Mouse (Mus musculus) MEL (cell line): ENCODE measurements around the gene Magel2. TPM values are rescaled to one million over a fixed set of nuclear protein-coding genes. Genes with fewer than 3 reads are reported as not detected.
A peak's percentile ranks its signal among the peaks of the same experiment; 100 is the strongest.

Source experiments
- DNase-seq: peaks from one replicate; pipeline ENCODE4 v3.0.0; 2011; ENCODE audit warnings: low read depth, low spot score
- H3K27ac ChIP-seq: 2 replicates; pipeline ENCODE4 v1.5.1; 2012; ENCODE audit warnings: low read depth, mild to moderate bottlenecking, control low read depth, low read length, moderate library complexity; ENCODE audit not compliant: control insufficient read depth
- H3K27me3 ChIP-seq, 2 experiments: fragments of 150-350 bp in 1 of 2; sonication (generic) in 1 of 2; 2 replicates each; pipeline ENCODE4 v1.6.1; 2012; ENCODE audit warnings: low read length in 2 of 2, mild to moderate bottlenecking in 2 of 2, improper control_type of control experiment in 1 of 2, moderate library complexity in 1 of 2; ENCODE audit not compliant: insufficient read depth in 2 of 2, control insufficient read depth in 1 of 2
- H3K36me3 ChIP-seq, 2 experiments: 2 replicates each; pipeline ENCODE4 v1.6.1; 2012 to 2014; ENCODE audit warnings: low read length in 2 of 2, improper control_type of control experiment in 1 of 2, inconsistent platforms in 1 of 2, mild to moderate bottlenecking in 1 of 2; ENCODE audit not compliant: insufficient read depth in 2 of 2, control insufficient read depth in 1 of 2
- H3K4me1 ChIP-seq, 2 experiments: fragments of 150-350 bp in 1 of 2; sonication (generic) in 1 of 2; 2 replicates each; pipeline ENCODE4 v1.6.1; 2012; ENCODE audit warnings: low read length in 2 of 2, improper control_type of control experiment in 1 of 2, mild to moderate bottlenecking in 1 of 2; ENCODE audit not compliant: insufficient read depth in 2 of 2, control insufficient read depth in 1 of 2
- H3K4me3 ChIP-seq, 2 experiments: fragments of 150-350 bp in 1 of 2; sonication (generic) in 1 of 2; 2 replicates each; pipeline ENCODE4 v1.5.1; 2012; ENCODE audit warnings: low read depth in 2 of 2, low read length in 2 of 2, mild to moderate bottlenecking in 2 of 2, moderate library complexity in 2 of 2, control low read depth in 1 of 2, improper control_type of control experiment in 1 of 2; ENCODE audit not compliant: control insufficient read depth in 1 of 2, insufficient read depth in 1 of 2
- H3K79me2 ChIP-seq: 2 replicates; pipeline ENCODE4 v1.6.1; 2012; ENCODE audit warnings: mild to moderate bottlenecking, low read length, moderate library complexity; ENCODE audit not compliant: control insufficient read depth, poor library complexity, insufficient read depth
- H3K9ac ChIP-seq: 2 replicates; pipeline ENCODE4 v1.6.1; 2012; ENCODE audit warnings: low read depth, mild to moderate bottlenecking, control low read depth, low read length, moderate library complexity; ENCODE audit not compliant: control insufficient read depth, poor library complexity, severe bottlenecking
- H3K9me3 ChIP-seq: fragments of 150-350 bp; sonication (generic); replicated peaks from 2 replicates; pipeline ENCODE4 v1.6.1; 2012; ENCODE audit warnings: mild to moderate bottlenecking, low read length, improper control_type of control experiment, moderate library complexity; ENCODE audit not compliant: insufficient read depth
- BHLHE40 ChIP-seq: IDR thresholded peaks from 2 replicates; pipeline ENCODE4 v1.6.1; 2012; ENCODE audit warnings: low read depth, mild to moderate bottlenecking, inconsistent platforms, low read length, improper control_type of control experiment, borderline replicate concordance
- CHD1 ChIP-seq: IDR thresholded peaks from 2 replicates; pipeline ENCODE4 v1.6.1; 2012; ENCODE audit warnings: low read depth, mild to moderate bottlenecking, inconsistent platforms, low read length, improper control_type of control experiment
- CTCF ChIP-seq, 3 experiments: IDR thresholded peaks in 2 of 3; conservative IDR thresholded peaks in 1 of 3; 2 replicates each; pipeline ENCODE4 v1.5.1; 2011 to 2012; ENCODE audit warnings: low read length in 3 of 3, low read depth in 2 of 3, mild to moderate bottlenecking in 2 of 3, improper control_type of control experiment in 1 of 3, inconsistent platforms in 1 of 3, mixed read lengths in 1 of 3, moderate library complexity in 1 of 3; ENCODE audit not compliant: control insufficient read depth in 1 of 3, insufficient read depth in 1 of 3, poor library complexity in 1 of 3, severe bottlenecking in 1 of 3
- E2F4 ChIP-seq: IDR thresholded peaks from 2 replicates; pipeline ENCODE4 v1.6.1; 2011; ENCODE audit warnings: low read depth, low read length, improper control_type of control experiment, borderline replicate concordance
- ETS1 ChIP-seq: IDR thresholded peaks from 2 replicates; pipeline ENCODE4 v1.6.1; 2012; ENCODE audit warnings: low read depth, mild to moderate bottlenecking, inconsistent platforms, low read length, improper control_type of control experiment, moderate library complexity
- GABPA ChIP-seq: IDR thresholded peaks from 2 replicates; pipeline ENCODE4 v1.6.1; 2012; ENCODE audit warnings: low read depth, mild to moderate bottlenecking, inconsistent platforms, low read length, improper control_type of control experiment, moderate library complexity
- GATA1 ChIP-seq: IDR thresholded peaks from 2 replicates; pipeline ENCODE4 v1.6.1; 2011; ENCODE audit warnings: low read depth, low read length, improper control_type of control experiment
- HCFC1 ChIP-seq: IDR thresholded peaks from 2 replicates; pipeline ENCODE4 v1.6.1; 2012; ENCODE audit warnings: low read depth, mild to moderate bottlenecking, inconsistent platforms, low read length, improper control_type of control experiment, moderate library complexity
- JUND ChIP-seq: IDR thresholded peaks from 2 replicates; pipeline ENCODE4 v1.6.1; 2011; ENCODE audit warnings: low read depth, mild to moderate bottlenecking, improper control_type of control experiment, low read length
- MYB ChIP-seq: IDR thresholded peaks from 2 replicates; pipeline ENCODE4 v1.6.1; 2011; ENCODE audit warnings: mild to moderate bottlenecking, low read depth, low read length, improper control_type of control experiment
- NELFE ChIP-seq: IDR thresholded peaks from 2 replicates; pipeline ENCODE4 v1.6.1; 2011; ENCODE audit warnings: low read depth, low read length, improper control_type of control experiment
- NRF1 ChIP-seq: IDR thresholded peaks from 2 replicates; pipeline ENCODE4 v1.6.1; 2014; ENCODE audit warnings: low read depth, mild to moderate bottlenecking, inconsistent platforms, low read length, improper control_type of control experiment, moderate library complexity; ENCODE audit not compliant: poor library complexity, insufficient read depth, severe bottlenecking
- POLR2AphosphoS2 ChIP-seq: IDR thresholded peaks from 2 replicates; pipeline ENCODE4 v1.6.1; 2011; ENCODE audit warnings: low read length, improper control_type of control experiment
- RAD21 ChIP-seq: IDR thresholded peaks from 2 replicates; pipeline ENCODE4 v1.6.1; 2011; ENCODE audit warnings: mild to moderate bottlenecking, low read depth, low read length, improper control_type of control experiment
- RCOR1 ChIP-seq: IDR thresholded peaks from 2 replicates; pipeline ENCODE4 v1.6.1; 2012; ENCODE audit warnings: low read depth, mild to moderate bottlenecking, inconsistent platforms, low read length, improper control_type of control experiment
- SMC3 ChIP-seq: IDR thresholded peaks from 2 replicates; pipeline ENCODE4 v1.6.1; 2011; ENCODE audit warnings: low read depth, low read length, improper control_type of control experiment
- ZMIZ1 ChIP-seq: IDR thresholded peaks from 2 replicates; pipeline ENCODE4 v1.6.1; 2012; ENCODE audit warnings: low read depth, mild to moderate bottlenecking, inconsistent platforms, low read length, improper control_type of control experiment, moderate library complexity
- polyA plus RNA-seq, 2 experiments: library from polyadenylated mRNA; stranded (reverse) in 1 of 2; unstranded in 1 of 2; fragments of >175 nt in 1 of 2; fragments of >200 nt in 1 of 2; gene quantifications; 2 replicates each; pipeline versions ENCODE4 v1.2.1 to v1.2.4; 2012; ENCODE audit warnings: low replicate concordance in 2 of 2, low read depth in 1 of 2; ENCODE audit not compliant: insufficient read length in 2 of 2, insufficient read depth in 1 of 2, missing spikeins in 1 of 2
- total RNA-seq: library from RNA; depleted of rRNA; stranded (reverse); fragments of 300-350 nt; gene quantifications from 2 replicates; pipeline ENCODE4 v1.2.3, GENCODE M21; 2012

Gene Magel2
- total and polyA plus RNA-seq, 3 experiments = not detected

DNA sequence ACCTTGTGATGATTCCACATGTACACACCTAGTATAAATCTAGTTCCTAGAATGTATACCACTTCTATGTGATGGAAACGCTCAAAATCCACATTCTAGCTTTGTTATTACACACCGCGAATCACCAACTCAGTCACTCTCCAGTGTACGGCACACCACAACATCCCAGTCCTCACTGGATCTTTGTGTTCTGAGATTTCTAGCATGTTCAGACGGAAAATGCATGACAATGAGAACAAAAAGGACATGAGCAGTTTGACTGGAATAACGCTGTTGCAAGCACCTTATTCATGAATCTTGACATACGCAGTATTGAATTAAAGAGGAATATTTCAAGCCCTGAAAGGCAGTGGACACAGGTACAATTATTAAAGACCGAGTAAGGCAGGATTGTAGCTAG lies 10.1 kb upstream of the Magel2 start:
- no peaks in the 10 kb centered on the region for H3K36me3 ChIP-seq
- H3K27ac ChIP-seq = no peak overlapping the region
- H3K4me3 ChIP-seq = no peak overlapping the region
- no peaks in the 10 kb centered on the region for H3K79me2 ChIP-seq
- no peak for TF ChIP-seq CHD1
- TF ChIP-seq MYB = no peak
- no peak for TF ChIP-seq GATA1
- no peak for TF ChIP-seq NRF1
- TF ChIP-seq BHLHE40 = no peak
- no peak for TF ChIP-seq HCFC1
- TF ChIP-seq JUND = no peak
- no peak for TF ChIP-seq POLR2AphosphoS2
- TF ChIP-seq ETS1 = no peak
- TF ChIP-seq E2F4 = no peak
- no peak for TF ChIP-seq GABPA
- no peak for TF ChIP-seq RCOR1
- no peak for TF ChIP-seq NELFE
- no peaks in the 10 kb centered on the region for H3K4me1 ChIP-seq
- H3K9me3 ChIP-seq = no peaks in the 10 kb centered on the region
- H3K9ac ChIP-seq = no peak overlapping the region
- H3K27me3 ChIP-seq = no peaks in the 10 kb centered on the region
- no peak for DNase-seq

DNA sequence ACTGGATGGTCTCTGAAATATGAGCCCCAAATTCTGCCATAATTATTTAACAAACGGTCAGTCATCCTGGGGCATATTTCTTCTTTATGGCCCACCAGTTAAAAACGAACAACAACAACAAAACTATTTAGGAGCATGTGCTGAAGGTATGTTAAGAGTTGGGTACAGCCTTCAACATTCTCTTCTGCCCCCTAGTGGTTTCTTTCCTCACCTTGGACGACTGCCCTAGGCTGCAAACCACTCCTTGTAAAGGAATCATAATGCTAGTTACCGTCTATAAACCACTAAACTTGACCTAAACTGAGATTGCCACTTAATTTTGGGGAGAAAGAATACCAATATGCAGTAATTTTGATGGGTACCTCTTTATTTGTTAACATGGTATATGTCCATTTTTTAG lies 1.2 kb upstream of the Magel2 start:
- no peaks in the 10 kb centered on the region for H3K36me3 ChIP-seq
- no peak overlapping the region for H3K4me3 ChIP-seq
- H3K27me3 ChIP-seq = no peaks in the 10 kb centered on the region
- no peaks in the 10 kb centered on the region for H3K9me3 ChIP-seq
- peak; percentile 9 for DNase-seq
- H3K4me1 ChIP-seq = no peaks in the 10 kb centered on the region
- no peak overlapping the region for H3K27ac ChIP-seq
- H3K79me2 ChIP-seq = no peaks in the 10 kb centered on the region
- no peak overlapping the region for H3K9ac ChIP-seq
- TF ChIP-seq RAD21 (peak; percentile 2), ZMIZ1 (no peak), SMC3 (peak; percentile 35), CTCF (IDR thresholded peaks at IDR 0.05 in 2 of 3, conservative IDR thresholded peaks at IDR 0.05 in 1 of 3; ENCODE audit: control insufficient read depth in 1 of 3, insufficient read depth in 1 of 3, low read depth in 2 of 3, low read length in 3 of 3, poor library complexity in 1 of 3, severe bottlenecking in 1 of 3) (peak in 2 of 3 experiments; percentile 26 to 29; a peak in 2 of 6 replicates)
